Mouse (Mus musculus) frontal cortex, adult 2 months (tissue): ENCODE measurements around the gene Kbtbd12. TPM values are rescaled to one million over a fixed set of nuclear protein-coding genes. Genes with fewer than 3 reads are reported as not detected.

Experiments used
- DNase-seq, 2 experiments: peaks; one replicate each; pipeline ENCODE4 v3.0.0; 2022; ENCODE audit warnings: low spot score in 1 of 2; ENCODE audit errors: extremely low spot score in 1 of 2
- polyA plus RNA-seq: library from polyadenylated mRNA; depleted of rRNA; stranded (reverse); fragments of >200 nt; gene quantifications from 2 replicates; pipeline ENCODE4 v1.2.3, GENCODE M21; 2012; rRNA removed

Kbtbd12 gene
- polyA plus RNA-seq, 1 experiment, result 0.68 TPM

DNA sequence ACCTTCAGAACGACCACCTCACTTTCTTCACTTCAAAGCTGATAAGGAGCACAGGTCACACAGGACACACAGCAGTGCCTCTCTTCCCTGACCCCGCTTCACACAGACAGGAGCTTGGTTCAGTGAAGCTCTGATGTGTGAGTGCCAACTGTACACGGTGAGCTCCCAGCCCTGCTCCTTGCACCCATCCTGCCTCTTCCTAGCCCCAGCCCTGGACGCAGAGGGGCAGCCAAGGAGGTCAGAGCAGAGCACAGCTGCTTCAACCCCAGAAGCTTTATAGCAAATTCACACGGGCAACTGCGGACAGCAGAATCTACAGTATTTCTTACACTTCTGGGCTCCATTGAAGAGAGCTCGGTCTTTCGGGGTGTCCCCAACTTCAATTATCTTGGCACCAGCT, 123.8 kb downstream of the Kbtbd12 start:
- no peak for DNase-seq

DNA sequence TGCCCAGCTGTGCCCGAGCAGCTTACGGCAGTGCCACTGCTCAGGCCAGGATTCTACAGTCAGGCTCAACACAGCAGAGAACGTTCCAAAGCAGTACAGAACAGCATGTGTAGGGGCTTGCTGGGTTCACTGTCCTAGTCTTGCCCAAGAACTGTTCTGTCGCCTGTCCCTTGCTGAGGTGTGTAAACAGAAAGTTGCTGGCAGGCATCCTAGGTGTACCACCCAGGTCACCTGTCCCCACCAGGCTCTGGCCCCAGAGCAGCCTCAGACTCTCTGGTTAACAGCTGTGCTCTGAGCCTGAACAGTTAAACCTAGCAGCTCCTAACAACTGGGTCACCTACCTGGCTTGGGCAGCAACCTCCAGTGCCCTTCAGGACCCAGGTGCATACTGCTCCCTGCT, 134.7 kb downstream of the Kbtbd12 start:
- DNase-seq, result no peak

DNA sequence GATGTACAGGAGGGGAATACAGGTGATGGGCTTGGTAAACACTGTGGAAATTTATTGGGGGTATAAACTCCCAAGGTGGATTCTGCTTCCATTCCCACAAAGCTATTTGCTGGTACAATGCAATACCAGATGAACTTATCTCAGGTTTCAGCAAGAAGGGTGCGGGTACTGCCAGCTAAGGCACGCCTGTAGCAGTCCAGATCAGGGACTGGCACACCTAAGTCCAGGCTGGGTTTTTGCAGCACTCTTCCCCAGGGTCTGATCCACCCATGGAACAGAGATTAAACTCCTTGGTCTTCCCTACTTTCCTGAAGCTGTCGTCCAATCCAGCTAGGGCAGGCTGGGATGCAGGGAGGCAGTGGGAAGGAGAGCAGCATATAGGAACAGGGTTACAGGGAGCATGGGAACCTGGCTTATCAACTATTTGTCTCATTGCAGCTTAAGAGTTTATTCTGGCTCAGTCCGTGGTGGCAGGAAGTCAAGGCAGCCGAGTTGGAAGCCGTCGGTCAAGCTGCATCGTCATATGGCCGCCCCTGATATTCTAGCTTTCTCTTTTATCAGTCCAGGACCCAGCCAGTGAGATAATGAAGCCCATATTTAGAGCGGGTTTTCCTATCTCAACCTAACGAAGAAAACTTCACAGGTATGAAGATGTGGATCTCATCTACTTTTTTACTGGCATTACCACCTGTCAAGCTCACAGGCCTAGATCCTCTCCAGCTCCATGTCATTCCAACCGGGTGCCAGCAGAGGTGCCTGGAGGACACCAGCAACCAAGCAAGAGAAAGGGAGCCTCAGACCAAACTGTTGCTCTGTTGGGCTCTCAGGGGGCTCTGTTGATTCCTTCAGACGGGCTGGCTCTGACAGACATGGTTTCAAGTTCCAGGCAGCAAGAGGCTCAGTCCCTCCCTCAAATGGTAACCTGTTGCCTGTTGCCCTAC, 135.4 kb downstream of the Kbtbd12 start:
- DNase-seq, result no peak

DNA sequence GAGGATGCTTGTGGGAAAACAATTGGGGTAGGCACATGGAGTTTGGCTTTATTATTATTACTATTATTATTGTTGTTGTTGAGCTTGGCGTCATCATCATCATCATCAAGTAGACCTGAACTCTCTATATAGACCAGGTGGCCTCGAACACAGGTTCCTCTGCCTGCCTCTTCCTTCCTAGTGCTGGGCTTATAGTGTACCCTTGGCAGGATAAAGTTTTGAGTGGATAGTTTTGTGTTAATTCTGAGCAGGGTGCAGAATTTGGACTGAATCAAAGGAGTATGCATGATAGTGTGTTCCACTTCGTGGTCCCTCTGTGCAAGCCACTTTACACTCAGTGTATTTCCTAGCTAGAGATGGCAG, 137.4 kb downstream of the Kbtbd12 start:
- no peak for DNase-seq

DNA sequence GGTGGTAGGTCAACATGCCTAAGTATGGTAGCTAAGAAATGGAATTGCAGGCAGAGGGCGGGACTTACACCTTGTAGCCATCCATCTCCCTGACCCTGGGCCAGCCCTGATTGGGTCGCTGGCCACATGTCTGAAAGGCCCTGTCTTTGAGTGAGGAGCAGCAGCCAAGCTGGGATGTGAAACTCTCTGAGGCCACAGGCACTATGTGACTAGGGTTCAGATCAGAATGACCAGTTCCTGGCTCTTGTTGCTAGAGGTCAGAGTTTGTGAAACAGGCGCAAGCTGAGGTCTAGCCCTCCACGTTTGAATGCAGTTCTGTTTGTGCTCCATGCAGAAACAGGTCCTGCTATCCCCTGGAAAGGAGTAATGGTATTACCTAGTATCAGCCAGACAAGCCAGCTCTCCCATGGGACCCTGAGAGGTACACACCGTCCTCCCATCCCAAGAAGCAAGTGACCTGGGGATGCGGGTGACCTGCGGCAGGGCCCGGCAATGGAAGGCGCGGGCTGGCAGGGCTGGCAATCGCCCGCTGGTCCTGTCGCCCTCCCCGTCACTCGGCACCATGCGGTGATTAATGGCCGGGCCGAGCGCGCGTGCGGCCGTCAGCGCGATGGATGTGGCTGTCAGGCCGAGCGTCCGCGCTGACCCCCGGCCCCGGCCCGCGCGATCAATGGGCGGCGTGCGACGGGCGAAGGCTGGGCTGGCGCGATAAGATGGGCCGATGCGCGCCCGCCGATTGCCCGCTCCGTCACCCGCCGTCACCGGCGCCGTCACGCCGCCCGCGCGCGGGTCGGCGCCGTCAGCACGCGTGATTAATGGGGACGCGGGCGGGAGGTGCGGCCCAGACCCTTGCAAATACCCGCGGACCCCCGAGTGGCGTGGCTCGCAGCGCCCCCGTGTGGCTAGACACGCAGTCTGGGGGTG, 138.0 kb downstream of the Kbtbd12 start:
- peak in 1 of 2 experiments; percentile 63 for DNase-seq

Other genes starting within 250 kb of the Kbtbd12 start
- gene Eefsec, start 191.4 kb downstream of the Kbtbd12 start, polyA plus RNA-seq, result 18.3 and 19.1 TPM in 2 replicates
- 46.2 and 48.2 TPM in 2 replicates for gene Ruvbl1, start 172.5 kb downstream of the Kbtbd12 start, polyA plus RNA-seq
- gene Sec61a1, start 119.0 kb downstream of the Kbtbd12 start, polyA plus RNA-seq, result 73.2 and 83.4 TPM in 2 replicates
- 167 and 189 TPM in 2 replicates for gene Mgll, start 86.5 kb upstream of the Kbtbd12 start, polyA plus RNA-seq
- gene Abtb1, start 204.0 kb upstream of the Kbtbd12 start, polyA plus RNA-seq, result 75.4 and 82.3 TPM in 2 replicates
- 609 and 620 TPM in 2 replicates for gene Podxl2, start 237.1 kb upstream of the Kbtbd12 start, polyA plus RNA-seq